Mouse (Mus musculus): ENCODE measurements around the gene Plcl2.
"Not testable (repeated sequence)": the region's sequence is repeated elsewhere in the genome, so short reads cannot be mapped to it uniquely, and the experiment has no call there.

Plcl2 gene

DNA sequence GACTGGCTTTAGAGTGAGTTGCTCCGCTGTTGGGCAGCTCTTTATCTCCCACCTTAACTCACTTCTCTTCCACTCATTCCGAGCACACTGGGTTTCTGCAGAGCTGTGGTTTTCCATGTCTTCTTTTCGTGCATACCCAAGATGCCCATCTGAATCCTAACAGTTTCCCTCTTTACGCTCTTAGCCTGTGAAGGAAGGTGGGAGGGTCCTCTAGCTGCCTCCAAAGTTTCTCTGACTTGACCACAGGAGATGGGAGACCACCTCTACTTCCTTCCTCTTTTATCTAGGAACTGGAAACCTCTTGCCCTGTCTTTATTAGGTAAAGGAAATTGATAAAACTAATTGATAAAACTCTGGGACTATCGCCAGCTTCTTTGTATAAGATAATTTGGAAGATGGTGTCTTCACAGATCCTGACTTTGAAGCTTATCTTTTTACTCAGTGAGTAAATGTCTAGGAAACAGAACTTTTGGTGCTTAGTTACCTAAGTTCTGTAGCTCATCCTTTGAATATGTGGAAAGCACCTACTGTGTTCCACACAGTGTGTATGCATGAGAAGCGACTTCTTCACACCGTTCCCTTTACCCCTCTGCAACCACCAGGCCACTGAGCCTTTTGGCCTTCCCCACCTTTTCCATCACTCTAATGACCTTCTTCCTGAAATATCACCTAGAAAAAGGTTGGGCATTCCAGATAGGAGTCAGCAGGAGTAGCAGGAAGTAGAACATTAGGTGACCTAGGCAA is 111.8 kb downstream of the Plcl2 start:
- in situ Hi-C loops (cut with MboI; ENCODE audit: low sequenced_read_pairs): no loop called here

DNA sequence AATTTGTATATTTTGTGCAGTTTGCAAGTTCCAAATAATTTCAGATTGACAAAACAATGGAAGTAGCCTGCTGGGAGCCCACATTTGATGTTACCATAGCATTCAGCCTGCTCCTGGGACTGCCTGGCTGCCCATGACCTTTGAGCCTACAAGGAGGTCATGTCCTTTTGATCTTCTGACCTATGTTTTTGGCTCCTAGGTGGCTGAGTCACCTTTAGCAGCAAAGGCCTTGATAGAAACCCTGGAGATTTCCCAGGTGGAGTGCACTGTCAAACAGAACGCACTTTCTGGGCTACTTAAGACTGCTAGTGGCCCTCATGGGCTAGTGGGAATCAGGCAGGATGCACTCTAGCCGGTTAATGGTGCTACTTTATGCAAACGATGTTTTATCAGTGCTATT is 112.8 kb downstream of the Plcl2 start:
- in situ Hi-C loops (cut with MboI; ENCODE audit: low sequenced_read_pairs): no loop called here

DNA sequence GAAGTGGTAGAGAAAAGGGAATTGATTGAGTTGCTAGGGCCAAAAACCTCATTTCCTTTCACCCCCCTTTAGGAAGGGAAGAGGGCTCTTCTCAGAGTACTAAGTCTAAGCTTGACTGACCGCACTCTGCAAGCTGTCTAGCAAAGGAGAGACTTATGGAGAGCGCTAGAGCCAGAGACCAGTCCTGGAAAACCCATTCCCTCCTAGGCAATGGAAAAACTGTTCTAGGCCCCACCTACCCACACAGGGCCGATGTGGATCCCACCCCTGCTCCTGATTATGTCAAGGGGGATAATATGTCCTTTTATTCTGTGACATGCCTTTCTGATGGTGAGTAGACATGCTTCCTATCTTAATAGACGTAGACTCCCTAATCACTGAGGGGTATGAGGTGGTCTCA is 116.4 kb downstream of the Plcl2 start:
- in situ Hi-C loops (cut with MboI; ENCODE audit: low sequenced_read_pairs): no loop called here

DNA sequence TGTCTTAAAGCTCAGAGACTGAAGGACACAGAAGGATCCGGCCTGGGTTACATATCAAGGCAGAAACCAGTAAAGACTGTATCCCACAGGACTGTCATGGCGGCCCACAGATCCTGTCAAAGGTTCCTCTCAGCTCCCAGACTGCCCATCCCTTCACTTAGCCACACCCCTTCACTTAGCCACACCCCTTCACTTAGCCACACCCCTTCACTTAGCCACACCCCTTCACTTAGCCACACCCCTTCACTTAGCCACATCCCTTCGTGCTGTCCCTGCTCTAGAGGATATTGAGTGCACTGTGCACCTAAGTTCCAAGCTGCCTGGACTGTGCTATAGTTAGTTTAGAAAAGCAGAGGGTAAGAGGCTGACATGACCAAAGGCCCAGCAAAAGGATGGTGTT is 118.5 kb downstream of the Plcl2 start:
- in situ Hi-C loops (cut with MboI; ENCODE audit: low sequenced_read_pairs): no loop called here

DNA sequence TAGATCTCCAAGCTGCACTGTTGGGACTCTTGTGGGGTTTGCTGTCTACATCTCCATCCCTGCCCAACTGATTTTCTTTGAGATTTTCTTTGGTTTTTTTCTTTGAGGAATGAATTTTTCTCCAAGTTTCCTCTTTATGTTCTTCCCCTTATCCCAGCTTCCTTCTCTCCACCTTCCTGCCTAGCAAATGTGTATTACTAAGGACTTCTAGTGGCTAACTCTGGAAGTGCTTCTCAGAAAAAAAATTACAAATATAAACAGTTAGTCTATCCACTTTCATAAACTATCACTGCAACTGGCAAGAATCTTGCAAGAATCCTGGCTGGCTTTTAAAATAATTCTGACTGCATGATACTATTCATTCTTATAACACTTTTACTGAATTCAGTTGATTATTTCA is 119.5 kb downstream of the Plcl2 start:
- in situ Hi-C loops (cut with MboI; ENCODE audit: low sequenced_read_pairs): no loop called here

DNA sequence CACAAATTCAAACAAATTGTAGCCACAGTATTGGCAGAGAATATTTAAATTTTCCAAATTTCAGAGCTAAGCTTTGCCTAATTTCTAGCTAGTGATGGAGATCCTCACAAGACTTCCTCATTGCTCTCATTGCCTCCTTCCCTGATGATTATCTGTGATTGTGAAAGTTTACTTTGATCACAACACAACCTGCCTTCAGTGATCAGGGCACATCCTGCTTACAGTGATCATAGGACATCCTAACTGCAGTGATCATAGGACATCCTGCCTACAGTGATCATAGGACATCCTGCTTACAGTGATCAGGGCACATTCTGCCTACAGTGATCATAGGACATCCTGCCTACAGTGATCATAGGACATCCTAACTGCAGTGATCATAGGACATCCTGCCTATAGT is 121.8 kb downstream of the Plcl2 start:
- in situ Hi-C loops (cut with MboI; ENCODE audit: low sequenced_read_pairs): not testable (repeated sequence)

DNA sequence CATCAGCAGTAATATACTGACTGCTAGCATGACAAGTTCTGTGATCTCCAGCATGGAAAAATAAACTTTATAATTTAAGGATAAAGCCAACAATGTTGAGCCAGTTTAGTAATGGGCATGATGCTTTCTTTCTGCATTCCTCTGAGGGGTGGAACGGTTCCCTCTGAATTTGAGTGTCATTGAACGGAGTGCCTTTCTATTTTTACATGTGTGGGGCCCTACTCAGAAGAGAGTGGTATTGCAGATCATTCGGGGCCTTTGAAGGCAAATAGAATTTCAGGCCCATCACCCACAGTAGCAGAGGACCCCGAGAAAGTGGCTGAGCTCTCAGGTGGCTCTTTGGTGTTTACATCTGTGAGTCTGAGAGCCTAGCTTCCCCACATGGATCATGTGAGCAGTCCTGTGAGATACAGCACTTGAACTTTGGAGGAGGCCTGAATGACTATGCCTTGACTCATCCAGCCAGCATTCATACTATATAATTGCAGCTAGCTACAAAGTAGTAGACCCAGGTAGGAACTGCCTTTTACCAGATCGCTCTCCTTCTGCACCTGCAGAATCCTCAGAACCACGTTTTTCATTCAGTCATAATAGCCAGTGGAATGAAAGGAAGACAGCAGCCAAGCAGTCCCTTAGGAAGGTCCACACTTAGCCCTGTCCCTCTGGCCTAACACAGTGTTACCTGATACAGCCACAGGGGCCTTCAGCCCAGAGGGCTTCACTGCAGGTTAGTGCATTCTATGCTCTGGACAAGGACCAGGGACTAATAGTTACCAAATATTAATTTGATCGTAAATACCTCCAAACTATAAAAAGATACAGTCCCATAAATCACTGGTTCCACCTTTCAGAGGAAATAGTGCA is 125.0 kb downstream of the Plcl2 start:
- in situ Hi-C loops (cut with MboI; ENCODE audit: low sequenced_read_pairs): no loop called here

DNA sequence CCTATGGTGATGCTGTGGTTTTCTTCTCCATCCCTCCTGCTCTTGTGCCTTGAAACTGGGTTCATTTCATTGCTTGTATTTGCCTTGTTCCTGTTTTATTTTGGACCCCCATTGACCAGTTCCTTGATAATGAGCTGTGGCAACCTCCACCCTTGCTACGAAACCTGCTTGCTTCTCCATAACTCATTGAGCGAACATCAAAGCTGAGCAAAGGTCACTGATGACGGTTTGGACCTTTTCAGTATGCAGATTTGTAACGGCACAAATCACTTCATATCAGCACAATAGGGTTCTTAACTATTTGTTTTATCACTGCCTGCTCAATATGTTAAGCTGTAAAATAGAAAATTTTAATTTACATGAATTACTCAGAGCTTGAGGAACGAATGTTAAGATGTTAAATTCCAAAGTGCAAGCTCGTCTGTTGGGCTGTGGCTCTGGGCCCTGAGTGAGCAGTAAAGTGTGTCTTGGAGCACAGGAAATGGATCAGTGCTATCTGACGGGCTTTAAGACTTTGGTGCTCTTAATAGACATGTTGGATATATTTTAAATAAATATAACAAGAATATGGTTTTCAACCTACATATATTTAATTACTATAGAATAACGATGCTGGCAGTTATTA is 126.9 kb downstream of the Plcl2 start:
- in situ Hi-C loops (cut with MboI; ENCODE audit: low sequenced_read_pairs): no loop called here

DNA sequence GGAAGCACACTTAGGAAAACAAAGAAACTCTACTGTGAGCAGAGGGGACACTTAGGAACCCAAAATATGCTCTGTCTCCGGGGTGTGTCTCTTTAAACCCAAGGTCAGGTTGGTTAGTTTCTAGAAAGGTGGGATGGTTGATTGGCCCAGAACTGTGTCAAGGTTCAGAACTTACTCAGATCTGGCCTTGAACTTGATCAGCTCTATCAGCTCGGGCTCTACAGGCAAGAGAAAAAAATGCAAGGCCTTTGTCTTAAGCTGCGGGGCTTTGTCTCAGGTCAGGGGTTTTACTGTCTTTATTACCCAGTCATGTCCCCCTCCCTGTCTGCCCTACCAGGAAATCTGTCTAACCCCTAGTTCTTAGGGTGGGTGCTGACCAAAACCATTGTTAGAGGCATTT is 129.6 kb downstream of the Plcl2 start:
- in situ Hi-C loops (cut with MboI; ENCODE audit: low sequenced_read_pairs): no loop called here

DNA sequence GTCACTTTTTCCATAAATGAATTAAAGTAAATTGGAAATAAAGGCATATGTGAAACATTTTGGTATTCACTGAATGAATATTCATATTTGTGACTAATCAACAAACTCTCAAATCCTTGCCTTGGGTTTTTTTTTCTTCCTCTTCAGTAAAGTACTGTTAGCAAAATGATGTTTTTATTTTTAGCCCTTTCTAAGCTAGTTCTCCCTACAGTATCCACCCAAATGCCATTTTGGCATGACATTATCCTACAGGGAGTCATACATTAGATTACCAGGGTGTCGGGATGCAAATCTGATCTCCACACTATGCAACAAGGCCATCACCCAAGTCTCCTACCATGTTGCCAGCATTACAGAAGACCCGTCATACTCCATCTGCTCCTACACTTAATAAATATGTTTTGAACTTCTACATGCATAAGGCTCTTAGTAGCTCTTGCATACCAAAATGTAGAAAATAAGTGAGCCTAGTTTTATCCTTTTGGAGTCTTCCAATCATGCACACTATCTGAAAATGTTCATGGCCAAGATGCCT is 131.9 kb downstream of the Plcl2 start:
- in situ Hi-C loops (cut with MboI; ENCODE audit: low sequenced_read_pairs): no loop called here

DNA sequence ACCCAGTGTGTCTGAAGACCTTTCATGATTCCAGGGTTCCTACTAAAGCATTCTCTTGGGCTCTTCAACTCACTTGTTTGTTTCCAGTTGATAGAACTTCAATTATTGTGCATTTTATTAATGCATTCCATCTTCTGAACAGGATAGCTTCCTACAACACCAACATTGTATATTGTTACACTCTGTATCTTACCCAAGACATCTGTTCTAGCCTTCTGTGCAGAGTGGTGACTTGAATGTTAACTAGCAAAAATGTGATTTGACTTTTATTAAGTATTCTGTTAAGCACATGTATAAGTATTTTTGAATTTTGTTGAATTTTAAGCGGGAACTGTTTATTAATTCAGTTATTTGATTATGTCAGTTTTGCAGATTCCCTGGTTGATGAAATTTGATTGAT is 132.7 kb downstream of the Plcl2 start:
- in situ Hi-C loops (cut with MboI; ENCODE audit: low sequenced_read_pairs): no loop called here

DNA sequence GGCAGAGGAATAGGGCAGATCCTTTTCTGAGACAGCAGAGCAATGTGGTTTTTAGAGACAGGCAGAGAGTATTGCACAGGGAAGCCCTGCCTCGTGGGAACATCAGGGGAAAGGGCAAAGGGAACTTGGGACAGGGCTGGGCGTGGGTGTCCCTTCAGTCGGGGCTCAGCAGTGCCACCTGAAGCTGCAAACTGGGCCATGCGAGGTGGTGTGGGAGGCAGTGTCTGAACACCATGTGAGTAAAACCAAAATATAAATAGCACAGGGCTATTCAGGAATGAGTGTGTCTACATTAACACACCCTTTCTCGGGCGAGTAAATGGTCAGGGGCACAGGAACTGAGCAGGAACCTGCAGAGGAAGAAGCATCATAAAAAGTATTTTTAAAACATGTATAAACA is 134.2 kb downstream of the Plcl2 start:
- in situ Hi-C loops (cut with MboI; ENCODE audit: low sequenced_read_pairs): no loop called here

DNA sequence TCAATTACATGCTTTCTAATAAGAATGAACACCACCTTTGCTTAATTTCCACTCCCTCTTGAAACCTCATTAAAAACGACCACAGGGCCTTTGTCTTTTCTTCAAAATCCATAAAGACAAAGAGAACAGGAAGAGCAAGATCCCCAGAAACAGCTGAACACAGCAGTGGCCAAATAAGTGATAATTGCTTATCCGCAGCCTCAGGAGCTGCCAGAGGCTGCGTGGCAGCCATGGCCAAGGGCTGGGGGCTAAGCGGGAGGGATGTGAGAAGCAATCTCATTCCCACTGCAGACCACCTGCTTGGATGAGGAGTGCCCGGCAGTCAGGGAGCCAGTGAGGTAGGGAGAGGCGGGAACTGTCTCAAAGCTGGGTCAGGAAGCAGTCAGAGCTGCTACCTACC is 134.8 kb downstream of the Plcl2 start:
- in situ Hi-C loops (cut with MboI; ENCODE audit: low sequenced_read_pairs): no loop called here

DNA sequence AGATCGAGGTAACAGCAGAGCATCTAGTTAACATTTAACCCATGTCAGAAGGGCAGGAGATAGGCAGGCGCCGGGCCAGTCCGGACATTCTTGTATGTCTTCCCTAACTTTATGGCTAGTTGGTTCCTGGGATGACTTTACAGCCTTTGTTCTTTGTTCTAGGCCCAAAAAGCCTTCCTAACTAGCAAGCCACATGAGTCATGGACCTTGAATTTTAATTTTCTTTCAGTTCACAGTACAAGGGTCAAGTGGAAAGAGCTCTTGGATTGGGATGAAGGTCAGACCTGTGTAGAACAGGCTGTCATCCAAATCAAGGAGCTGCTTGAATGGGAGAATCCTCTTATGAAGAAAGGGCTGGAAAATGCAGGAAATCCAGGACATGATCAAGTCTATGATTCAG is 138.9 kb downstream of the Plcl2 start:
- in situ Hi-C loops (cut with MboI; ENCODE audit: low sequenced_read_pairs): not testable (repeated sequence)

DNA sequence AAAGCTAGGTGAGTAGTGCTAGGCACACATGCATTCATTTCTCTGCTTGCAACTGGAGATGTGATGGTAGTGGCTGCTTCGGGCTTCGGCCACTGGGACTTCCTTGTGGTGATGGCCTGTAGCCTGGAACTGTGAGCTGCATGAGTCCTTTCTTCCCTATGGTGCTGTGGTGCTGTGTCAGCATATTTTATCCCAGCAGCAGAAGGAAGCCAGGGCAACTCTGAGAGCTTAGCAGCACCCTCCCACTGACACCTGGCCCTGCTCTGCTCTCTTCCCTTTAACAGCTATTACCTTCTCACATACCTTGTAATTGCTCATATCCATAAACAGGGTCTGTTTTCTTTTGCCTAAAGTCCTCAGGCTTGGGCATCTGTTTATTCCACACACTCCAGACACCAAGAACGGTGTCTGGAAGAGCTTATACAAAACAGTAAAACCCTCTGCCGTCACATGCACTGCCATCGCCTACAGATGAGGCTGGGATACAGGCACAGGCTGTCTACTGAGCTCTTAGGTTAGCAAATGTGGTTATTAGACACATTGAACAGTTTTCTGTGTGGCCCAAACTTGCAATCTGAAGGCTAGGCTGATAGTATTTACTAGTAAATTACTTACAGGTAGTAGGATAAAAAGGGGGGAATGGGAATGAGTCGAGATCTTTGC is 139.7 kb downstream of the Plcl2 start:
- in situ Hi-C loops (cut with MboI; ENCODE audit: low sequenced_read_pairs): no loop called here

DNA sequence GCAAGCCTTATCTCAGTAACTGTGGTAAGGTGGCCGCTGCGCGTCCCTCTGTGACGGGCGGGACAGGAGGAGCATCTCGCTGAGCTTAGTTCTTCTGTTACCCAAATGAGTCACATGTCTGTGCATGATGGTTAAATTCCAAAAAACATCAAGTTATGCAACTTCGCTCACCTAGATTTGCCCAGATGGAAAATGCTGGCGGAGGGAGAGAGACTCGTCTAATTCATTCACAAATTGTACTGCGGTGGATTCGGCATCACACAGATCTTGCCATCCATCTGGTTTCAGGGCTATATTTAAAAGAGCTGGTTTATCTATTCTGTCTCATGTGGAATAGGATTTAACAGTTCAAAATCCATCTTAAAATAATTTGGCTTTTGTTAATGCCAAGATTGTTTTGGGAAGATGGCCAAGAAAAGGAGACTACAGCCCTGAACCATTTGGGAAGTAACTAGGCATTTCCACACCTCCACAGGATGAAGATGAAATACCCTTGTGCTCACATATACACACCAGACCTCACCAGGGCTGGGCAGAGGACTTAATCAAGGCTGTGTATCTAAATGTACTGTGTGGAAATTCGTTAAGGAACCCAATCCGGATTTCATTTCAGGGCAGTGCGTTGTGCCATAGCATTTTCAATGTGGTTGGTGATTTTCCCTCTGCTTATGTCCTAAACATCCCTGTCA is 141.5 kb downstream of the Plcl2 start:
- in situ Hi-C loops (cut with MboI; ENCODE audit: low sequenced_read_pairs): no loop called here

DNA sequence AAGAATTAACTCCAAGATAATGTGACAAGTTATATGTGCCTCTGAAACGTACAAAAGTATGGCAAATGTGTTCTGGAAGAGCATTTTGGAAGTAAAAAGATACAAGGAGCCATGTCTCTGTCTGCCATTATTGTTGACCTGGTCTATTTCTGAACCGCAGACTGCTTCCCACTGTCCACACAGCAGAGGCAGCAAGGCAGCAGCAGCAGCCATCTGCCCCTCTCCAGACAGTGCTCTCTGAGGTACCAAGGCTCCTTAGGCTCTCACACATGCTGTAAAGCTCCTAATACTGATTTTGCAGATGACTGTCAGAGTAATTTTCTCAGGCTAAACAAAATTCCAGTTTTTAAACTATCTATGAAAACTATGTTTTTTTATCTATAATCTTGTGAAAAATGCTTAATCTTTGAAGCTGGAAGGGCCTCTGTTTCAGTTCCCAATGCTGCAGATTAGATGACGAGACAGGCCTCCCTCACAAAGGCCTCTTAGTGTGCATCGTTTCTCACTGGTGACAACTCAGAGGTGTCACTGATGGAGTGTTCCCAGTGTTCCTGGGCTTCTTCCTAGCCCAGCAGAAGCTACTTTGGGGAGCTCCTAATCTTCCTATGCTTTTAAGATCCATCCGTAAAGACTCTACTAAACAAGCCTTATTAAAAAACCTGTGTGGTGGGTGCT is 145.7 kb downstream of the Plcl2 start:
- in situ Hi-C loops (cut with MboI; ENCODE audit: low sequenced_read_pairs): no loop called here

DNA sequence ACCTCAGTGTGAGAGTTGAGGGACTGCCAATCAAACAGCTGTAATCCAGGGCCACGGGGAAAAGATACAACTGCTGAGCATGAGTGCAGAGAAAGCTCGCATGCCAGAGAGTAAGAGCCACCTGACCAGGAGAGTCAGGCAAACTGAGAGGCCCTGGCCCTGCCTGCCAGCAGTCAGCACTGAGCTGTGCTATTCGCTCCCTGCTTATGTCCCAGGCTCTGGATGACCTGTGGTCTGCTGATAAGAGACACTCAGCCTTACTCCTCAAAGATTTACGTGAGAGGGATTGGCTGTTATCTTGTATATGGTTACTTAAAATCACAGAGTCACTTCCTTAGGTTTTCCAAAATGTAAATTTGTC is 146.2 kb downstream of the Plcl2 start:
- in situ Hi-C loops (cut with MboI; ENCODE audit: low sequenced_read_pairs): no loop called here

DNA sequence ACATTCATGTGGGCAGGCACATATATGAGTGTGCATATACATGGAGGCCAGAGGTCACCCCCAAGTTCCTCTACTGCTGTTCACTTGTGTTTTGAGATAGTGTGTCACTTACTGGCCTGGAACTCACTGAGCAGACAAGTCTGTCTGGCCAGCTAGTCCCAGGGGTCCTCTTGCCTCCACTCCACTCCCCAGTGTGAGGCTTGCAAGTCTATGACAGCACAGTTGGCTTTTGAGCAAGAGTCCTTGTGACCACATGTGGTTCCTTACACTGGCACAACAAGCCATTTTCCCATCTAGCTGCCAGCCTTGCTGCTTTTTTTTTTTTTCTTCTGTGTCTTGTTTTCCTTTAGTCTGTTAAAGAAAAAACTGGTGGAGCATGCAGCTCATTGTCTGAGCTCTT is 148.1 kb downstream of the Plcl2 start:
- in situ Hi-C loops (cut with MboI; ENCODE audit: low sequenced_read_pairs): no loop called here

DNA sequence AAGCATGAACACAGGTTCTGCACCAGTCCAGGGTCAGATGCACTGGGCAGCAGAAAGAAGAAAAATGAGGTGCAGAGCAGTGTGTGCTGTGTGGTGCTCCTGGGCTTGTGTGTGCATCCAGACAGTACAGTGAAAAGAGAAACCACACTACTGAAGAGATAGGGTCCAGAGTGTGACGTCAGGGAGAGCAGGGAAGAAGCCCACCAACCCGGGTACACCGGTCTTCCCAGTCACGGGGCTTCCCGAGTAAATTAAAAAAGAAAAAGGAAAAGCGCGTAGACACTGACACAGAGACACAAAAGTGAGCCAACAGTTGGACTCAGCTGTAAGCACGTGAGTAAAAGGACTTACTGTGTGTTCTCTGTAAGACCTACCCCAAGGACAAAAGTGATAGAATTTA is 149.7 kb downstream of the Plcl2 start:
- in situ Hi-C loops (cut with MboI; ENCODE audit: low sequenced_read_pairs): no loop called here

All from CH12F3 (cell line).